Mouse (Mus musculus): ENCODE data around the gene Rnf113a1. TPM values are rescaled to one million over a fixed set of nuclear protein-coding genes. Genes with fewer than 3 reads are reported as not detected.
"Not testable (repeated sequence)": the region's sequence is repeated elsewhere in the genome, so short reads cannot be mapped to it uniquely, and the experiment has no call there.

Rnf113a1 gene
- polyA plus RNA-seq (2014; fragmentation: Nextera tagmentation; extraction: Ambion mirVana), result 10.0 and 10.4 TPM in 2 replicates

DNA sequence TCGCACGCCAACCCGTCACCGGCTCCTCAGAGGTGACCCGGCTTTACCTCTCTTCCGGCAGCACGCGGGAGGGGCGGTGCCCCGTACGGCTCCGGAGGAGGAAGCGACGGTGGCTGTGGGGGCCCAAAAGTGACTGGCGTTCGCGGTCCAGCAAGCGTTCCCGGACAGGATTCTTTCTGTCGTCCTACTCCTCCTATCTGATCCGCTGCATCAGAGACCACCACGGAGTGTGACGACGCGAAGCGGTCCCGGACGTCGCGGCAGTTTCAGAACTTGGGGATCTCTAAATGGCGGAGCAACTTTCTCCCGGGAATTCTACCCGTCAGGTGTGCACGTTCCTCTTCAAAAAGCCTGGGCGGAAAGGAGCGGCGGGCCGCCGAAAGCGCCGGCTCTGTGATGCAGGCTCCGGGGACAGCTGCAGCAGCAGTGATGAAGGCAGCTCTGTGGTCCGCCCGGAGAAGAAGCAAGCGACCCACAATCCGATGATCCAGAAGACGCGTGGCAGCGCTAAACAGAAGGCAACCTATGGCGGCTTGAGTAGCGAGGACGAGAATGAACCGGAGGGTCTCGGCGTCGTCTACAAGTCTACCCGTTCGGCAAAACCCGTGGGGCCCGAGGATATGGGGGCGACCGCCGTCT lies at the start of gene Rnf113a1, which contains the start of gene Ndufa1:
Gene Rnf113a1, plus strand, starts transcription at position 141 of the 639 bp plus-strand sequence.
Gene Ndufa1, minus strand, starts transcription at position 59 of the 639 bp plus-strand sequence.
- Histone ChIP-seq H3K27me3 (replicated peaks; ENCODE audit: control insufficient read depth, insufficient read depth, low read length) (no peaks in the 10 kb centered on the region), H3K9me3 (ENCODE audit: control insufficient read depth, low read length) (no peaks in the 10 kb centered on the region), H3K9ac (ENCODE audit: low read length) (peak within 1 kb of the TSS; percentile 43), H3K36me3 (ENCODE audit: control insufficient read depth, insufficient read depth, low read length) (no peaks in the 10 kb centered on the region), H3K27ac (ENCODE audit: low read depth) (no peak within 1 kb of the TSS), H3K4me3 (ENCODE audit: low read depth, low read length) (peak within 1 kb of the TSS; percentile 51), H3K4me1 (replicated peaks; ENCODE audit: control insufficient read depth, insufficient read depth, low read length) (no peaks in the 10 kb centered on the region), H3K4me2 (ENCODE audit: low read length) (peak within 1 kb of the TSS; percentile 54)
- DNase-seq (ENCODE audit: low spot score) (peak; percentile 87), ATAC-seq (replicated peaks; ENCODE audit: low FRiP score, low TSS enrichment, low read depth) (peak; percentile 87)
- WGBS, result 7% methylated on average over 60 of the region's 63 CpGs

DNA sequence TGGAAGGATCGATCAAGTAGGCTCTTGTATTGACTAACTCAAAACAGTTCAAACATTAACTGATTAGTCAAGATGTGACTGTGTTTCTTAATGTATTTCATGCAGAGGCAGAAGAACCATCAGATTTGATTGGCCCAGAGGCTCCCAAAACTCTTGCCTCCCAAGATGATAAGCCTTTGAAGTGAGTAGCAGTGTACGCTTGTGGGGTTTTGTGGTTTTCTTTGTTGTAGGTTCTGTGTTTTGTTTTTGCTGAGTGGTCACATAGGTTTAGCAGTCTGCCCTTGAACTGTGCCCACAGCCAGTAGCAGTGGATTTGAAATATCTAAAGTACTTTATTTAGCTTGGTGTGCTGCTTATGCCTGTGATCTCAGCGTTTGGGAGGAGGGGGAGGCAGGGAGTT lies 49.3 kb upstream of the Rnf113a1 start:
- no peak for ATAC-seq (replicated peaks; ENCODE audit: low FRiP score, low TSS enrichment, low read depth)

GRCm38 (mm10) chrX:37144498-37144897 lies 46.5 kb upstream of the Rnf113a1 start:
- H3K4me2 ChIP-seq (ENCODE audit: low read length); ATAC-seq (replicated peaks; ENCODE audit: low FRiP score, low TSS enrichment, low read depth); H3K4me3 ChIP-seq (ENCODE audit: low read depth, low read length); H3K4me1 ChIP-seq (replicated peaks; ENCODE audit: control insufficient read depth, insufficient read depth, low read length); DNase-seq (ENCODE audit: low spot score); H3K27ac ChIP-seq (ENCODE audit: low read depth); H3K9me3 ChIP-seq (ENCODE audit: control insufficient read depth, low read length); H3K9ac ChIP-seq (ENCODE audit: low read length); H3K27me3 ChIP-seq (replicated peaks; ENCODE audit: control insufficient read depth, insufficient read depth, low read length): not testable (repeated sequence)
- WGBS, result 94% methylated on average over 2 of the region's 4 CpGs
- H3K36me3 ChIP-seq (ENCODE audit: control insufficient read depth, insufficient read depth, low read length), result peaks cover 22% of the 10 kb centered on the region

More for the DNA sequence above, 49.3 kb upstream of the Rnf113a1 start:
- Histone ChIP-seq H3K4me2 (ENCODE audit: low read length) (no peak overlapping the region), H3K9me3 (ENCODE audit: control insufficient read depth, low read length) (no peaks in the 10 kb centered on the region), H3K4me1 (replicated peaks; ENCODE audit: control insufficient read depth, insufficient read depth, low read length) (no peaks in the 10 kb centered on the region), H3K27ac (ENCODE audit: low read depth) (no peak overlapping the region), H3K9ac (ENCODE audit: low read length) (no peak overlapping the region), H3K27me3 (replicated peaks; ENCODE audit: control insufficient read depth, insufficient read depth, low read length) (no peaks in the 10 kb centered on the region), H3K36me3 (ENCODE audit: control insufficient read depth, insufficient read depth, low read length) (peaks cover 31% of the 10 kb centered on the region), H3K4me3 (ENCODE audit: low read depth, low read length) (no peak overlapping the region)
- no peak for DNase-seq (ENCODE audit: low spot score)
- WGBS, result 86% methylated on average over 3 of the region's 3 CpGs

DNA sequence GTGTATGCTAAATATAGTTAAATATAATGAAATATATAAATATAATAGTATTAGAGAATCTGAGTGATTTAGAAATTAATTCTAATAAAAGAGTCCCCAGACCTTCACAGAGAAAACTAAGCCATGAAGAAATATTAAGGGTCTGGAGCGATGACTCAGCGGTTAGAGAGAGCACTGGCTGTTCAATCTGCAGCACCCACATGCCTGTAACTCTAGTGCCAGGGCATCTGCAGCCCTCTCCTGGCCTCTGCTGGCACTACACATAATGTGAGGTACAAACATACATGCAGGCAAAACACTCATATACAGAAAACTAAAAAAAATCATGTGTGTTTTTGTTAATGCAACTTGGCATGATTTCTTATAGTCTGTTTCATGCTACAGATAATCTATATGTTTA lies 46.1 kb upstream of the Rnf113a1 start:
- no peak for DNase-seq (ENCODE audit: low spot score)
- Histone ChIP-seq H3K4me2 (ENCODE audit: low read length) (no peak overlapping the region), H3K27me3 (replicated peaks; ENCODE audit: control insufficient read depth, insufficient read depth, low read length) (no peaks in the 10 kb centered on the region), H3K27ac (ENCODE audit: low read depth) (no peak overlapping the region), H3K4me3 (ENCODE audit: low read depth, low read length) (no peak overlapping the region), H3K36me3 (ENCODE audit: control insufficient read depth, insufficient read depth, low read length) (peaks cover 22% of the 10 kb centered on the region), H3K9ac (ENCODE audit: low read length) (no peak overlapping the region), H3K9me3 (ENCODE audit: control insufficient read depth, low read length) (no peaks in the 10 kb centered on the region), H3K4me1 (replicated peaks; ENCODE audit: control insufficient read depth, insufficient read depth, low read length) (no peaks in the 10 kb centered on the region)
- ATAC-seq (replicated peaks; ENCODE audit: low FRiP score, low TSS enrichment, low read depth), result no peak
- WGBS, result 98% methylated on average over 2 of the region's 2 CpGs

GRCm38 (mm10) chrX:37157839-37158238 lies 33.2 kb upstream of the Rnf113a1 start:
- Histone ChIP-seq H3K36me3 (ENCODE audit: control insufficient read depth, insufficient read depth, low read length) (peaks cover 4% of the 10 kb centered on the region; the same call in 1 of the 2 replicates), H3K4me1 (replicated peaks; ENCODE audit: control insufficient read depth, insufficient read depth, low read length) (no peaks in the 10 kb centered on the region), H3K4me3 (ENCODE audit: low read depth, low read length) (no peak overlapping the region), H3K27ac (ENCODE audit: low read depth) (no peak overlapping the region), H3K9ac (ENCODE audit: low read length) (no peak overlapping the region), H3K4me2 (ENCODE audit: low read length) (no peak overlapping the region), H3K27me3 (replicated peaks; ENCODE audit: control insufficient read depth, insufficient read depth, low read length) (no peaks in the 10 kb centered on the region), H3K9me3 (ENCODE audit: control insufficient read depth, low read length) (no peaks in the 10 kb centered on the region)
- DNase-seq (ENCODE audit: low spot score) (no peak), ATAC-seq (replicated peaks; ENCODE audit: low FRiP score, low TSS enrichment, low read depth) (no peak)
- 59% methylated on average over 4 of the region's 4 CpGs for WGBS

DNA sequence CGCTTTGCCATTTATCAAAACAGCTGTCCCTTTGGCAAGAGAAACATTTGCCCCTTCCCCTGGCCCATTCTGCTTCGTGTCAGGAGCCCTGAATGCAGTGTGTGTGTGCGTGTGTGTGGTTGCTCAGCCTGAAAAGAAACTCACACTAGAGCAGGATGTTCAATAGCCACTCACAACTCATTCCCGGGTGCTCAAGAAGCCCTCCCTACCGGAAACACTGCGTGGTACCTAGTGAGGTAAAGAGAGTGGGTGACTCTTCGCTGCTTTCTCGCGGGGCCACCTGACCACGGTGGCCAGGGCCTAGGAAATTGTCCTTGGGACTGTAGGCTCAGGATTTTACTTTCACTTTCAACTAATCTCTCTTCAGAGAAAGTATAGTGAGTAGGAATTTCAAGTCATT lies 29.9 kb upstream of the Rnf113a1 start:
- no peaks in the 10 kb centered on the region for H3K36me3 ChIP-seq (ENCODE audit: control insufficient read depth, insufficient read depth, low read length)
- no peaks in the 10 kb centered on the region for H3K4me1 ChIP-seq (replicated peaks; ENCODE audit: control insufficient read depth, insufficient read depth, low read length)
- WGBS, result 75% methylated on average over 10 of the region's 10 CpGs

DNA sequence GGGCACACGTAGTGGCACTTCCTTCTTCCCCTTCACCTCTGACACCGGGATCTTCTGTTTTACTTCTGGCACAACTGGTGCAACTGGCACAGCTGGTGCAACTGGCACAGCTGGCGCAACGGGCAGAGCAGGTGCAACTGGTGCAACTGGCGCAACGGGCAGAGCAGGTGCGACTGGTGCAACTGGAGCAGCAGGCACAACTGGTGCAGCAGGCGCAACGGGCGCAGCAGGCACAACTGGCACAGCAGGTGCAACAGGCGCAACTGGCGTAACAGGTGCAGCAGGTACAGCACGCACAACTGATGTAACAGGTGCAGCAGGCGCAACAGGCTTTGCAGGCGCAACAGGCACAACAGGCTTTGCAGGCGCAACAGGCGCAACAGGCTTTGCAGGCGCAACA lies 27.9 kb upstream of the Rnf113a1 start:
- DNase-seq (ENCODE audit: low spot score) (no peak), ATAC-seq (replicated peaks; ENCODE audit: low FRiP score, low TSS enrichment, low read depth) (no peak)
- WGBS, result 80% methylated on average over 18 of the region's 18 CpGs

More for the DNA sequence above, 29.9 kb upstream of the Rnf113a1 start:
- no peaks in the 10 kb centered on the region for H3K9me3 ChIP-seq (ENCODE audit: control insufficient read depth, low read length)
- no peak overlapping the region for H3K9ac ChIP-seq (ENCODE audit: low read length)
- H3K4me2 ChIP-seq (ENCODE audit: low read length), result no peak overlapping the region
- DNase-seq (ENCODE audit: low spot score) (no peak), ATAC-seq (replicated peaks; ENCODE audit: low FRiP score, low TSS enrichment, low read depth) (no peak)
- H3K27me3 ChIP-seq (replicated peaks; ENCODE audit: control insufficient read depth, insufficient read depth, low read length), result no peaks in the 10 kb centered on the region
- no peak overlapping the region for H3K4me3 ChIP-seq (ENCODE audit: low read depth, low read length)
- no peak overlapping the region for H3K27ac ChIP-seq (ENCODE audit: low read depth)

GRCm38 (mm10) chrX:37167085-37167484 lies 24.0 kb upstream of the Rnf113a1 start:
- ATAC-seq (replicated peaks; ENCODE audit: low FRiP score, low TSS enrichment, low read depth), result no peak

More for the DNA sequence above, 27.9 kb upstream of the Rnf113a1 start:
- Histone ChIP-seq H3K4me2 (ENCODE audit: low read length) (no peak overlapping the region), H3K9me3 (ENCODE audit: control insufficient read depth, low read length) (no peaks in the 10 kb centered on the region), H3K27ac (ENCODE audit: low read depth) (no peak overlapping the region), H3K4me1 (replicated peaks; ENCODE audit: control insufficient read depth, insufficient read depth, low read length) (no peaks in the 10 kb centered on the region), H3K9ac (ENCODE audit: low read length) (no peak overlapping the region), H3K27me3 (replicated peaks; ENCODE audit: control insufficient read depth, insufficient read depth, low read length) (no peaks in the 10 kb centered on the region), H3K4me3 (ENCODE audit: low read depth, low read length) (no peak overlapping the region), H3K36me3 (ENCODE audit: control insufficient read depth, insufficient read depth, low read length) (no peaks in the 10 kb centered on the region)

GRCm38 (mm10) chrX:37168742-37169141 lies 22.3 kb upstream of the Rnf113a1 start, which contains the start of gene Akap14:
Gene Akap14, minus strand, starts transcription at chrX:37168842.
- ATAC-seq (replicated peaks; ENCODE audit: low FRiP score, low TSS enrichment, low read depth), result no peak
- Histone ChIP-seq H3K9me3 (ENCODE audit: control insufficient read depth, low read length) (no peaks in the 10 kb centered on the region), H3K4me1 (replicated peaks; ENCODE audit: control insufficient read depth, insufficient read depth, low read length) (no peaks in the 10 kb centered on the region), H3K9ac (ENCODE audit: low read length) (no peak within 1 kb of the TSS), H3K4me3 (ENCODE audit: low read depth, low read length) (no peak within 1 kb of the TSS), H3K4me2 (ENCODE audit: low read length) (no peak within 1 kb of the TSS), H3K27ac (ENCODE audit: low read depth) (no peak within 1 kb of the TSS), H3K36me3 (ENCODE audit: control insufficient read depth, insufficient read depth, low read length) (no peaks in the 10 kb centered on the region), H3K27me3 (replicated peaks; ENCODE audit: control insufficient read depth, insufficient read depth, low read length) (no peaks in the 10 kb centered on the region)
- WGBS, result 58% methylated on average over 5 of the region's 5 CpGs
- DNase-seq (ENCODE audit: low spot score), result no peak

More at GRCm38 (mm10) chrX:37167085-37167484, 24.0 kb upstream of the Rnf113a1 start:
- no peak for DNase-seq (ENCODE audit: low spot score)
- no peaks in the 10 kb centered on the region for H3K27me3 ChIP-seq (replicated peaks; ENCODE audit: control insufficient read depth, insufficient read depth, low read length)
- no peak overlapping the region for H3K4me2 ChIP-seq (ENCODE audit: low read length)
- no peaks in the 10 kb centered on the region for H3K4me1 ChIP-seq (replicated peaks; ENCODE audit: control insufficient read depth, insufficient read depth, low read length)
- H3K27ac ChIP-seq (ENCODE audit: low read depth), result no peak overlapping the region
- H3K9me3 ChIP-seq (ENCODE audit: control insufficient read depth, low read length), result no peaks in the 10 kb centered on the region
- no peak overlapping the region for H3K4me3 ChIP-seq (ENCODE audit: low read depth, low read length)
- no peaks in the 10 kb centered on the region for H3K36me3 ChIP-seq (ENCODE audit: control insufficient read depth, insufficient read depth, low read length)
- 34% methylated on average over 3 of the region's 3 CpGs for WGBS
- no peak overlapping the region for H3K9ac ChIP-seq (ENCODE audit: low read length)

Data from intestine, embryonic 14.5 days (tissue).